8 mouse cellular contexts compared by ENCODE assay signal in the genomic region with DNA sequence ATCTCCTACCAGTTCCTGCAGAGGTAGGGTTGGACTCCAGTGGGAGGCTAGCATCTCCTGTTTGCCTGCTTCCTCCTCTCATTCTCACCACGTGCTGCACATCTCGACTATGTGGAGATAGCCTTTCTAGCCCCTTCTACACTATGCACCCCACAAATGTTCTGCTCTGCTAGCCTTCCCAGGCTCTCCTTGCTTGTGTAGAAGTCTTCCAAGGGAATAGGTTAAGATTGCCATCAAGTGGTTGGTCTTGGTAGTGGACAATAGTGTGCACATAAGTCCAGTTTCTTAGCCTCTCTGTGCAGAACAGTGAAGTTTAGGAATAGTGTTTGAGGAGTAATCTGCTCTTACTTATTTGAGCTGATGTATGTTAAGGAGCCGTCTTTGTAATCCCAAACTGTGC.
DNase-seq lines count a peak whose midpoint lies in the region; ATAC-seq and TF ChIP-seq lines count a peak whose summit lies in the region.

No protein-coding gene starts in this region.

- H3K9me3 ChIP-seq in midbrain, embryonic 13.5 days, result no peaks in the 10 kb centered on the region
- no peaks in the 10 kb centered on the region for H3K9me3 ChIP-seq in midbrain, embryonic 10.5 days (replicated peaks)
- H3K9me3 ChIP-seq in heart, embryonic 13.5 days, result no peaks in the 10 kb centered on the region

- intact Hi-C loops in left cerebral cortex, adult 2 months (cut with DNase I), result loop anchor here (2.0 to 10.0 kb wide), 4 partner anchors 101 to 1036 kb away; no protein-coding TSS in a partner anchor

- peak; percentile 48 for DNase-seq in adrenal gland, postnatal 10 days
- no peak for DNase-seq in adrenal gland, adult 18-20 months (ENCODE audit: low spot score in 2 of 2)
- DNase-seq in midbrain, embryonic 10.5 days (ENCODE audit: low spot score), result no peak
- DNase-seq in cerebellum, adult 11 months, result peak; percentile 42
- peak in 1 of 2 experiments; percentile 24 for DNase-seq in left cerebral cortex, adult 2 months (ENCODE audit: extremely low spot score in 1 of 2, low spot score in 2 of 2)
- DNase-seq in right cerebral cortex, postnatal 14 days, result peak; percentile 9

- no peak overlapping the region for H3K27ac ChIP-seq in midbrain, embryonic 13.5 days
- H3K27ac ChIP-seq in midbrain, embryonic 10.5 days (replicated peaks), result no peak overlapping the region
- 0 out of 2 replicates have a peak overlapping the region, but pooled peaks have one; percentile 15 for H3K27ac ChIP-seq in heart, embryonic 13.5 days (replicated peaks)
- H3K27ac ChIP-seq in left cerebral cortex, adult 2 months, result no peak overlapping the region

- 0 out of 2 replicates have a peak, but pooled peaks cover 4% of the 10 kb centered on the region for H3K4me1 ChIP-seq in midbrain, embryonic 13.5 days (replicated peaks)
- H3K4me1 ChIP-seq in midbrain, embryonic 10.5 days, result no peaks in the 10 kb centered on the region; the same call in 1 of the 2 replicates
- peaks cover 23% of the 10 kb centered on the region for H3K4me1 ChIP-seq in heart, embryonic 13.5 days

- 63% methylated on average over 3 of the region's 3 CpGs for WGBS in midbrain, embryonic 13.5 days
- WGBS in midbrain, embryonic 10.5 days, result 74% methylated on average over 3 of the region's 3 CpGs
- 37% methylated on average over 3 of the region's 3 CpGs for WGBS in heart, embryonic 13.5 days

- H3K9ac ChIP-seq in midbrain, embryonic 13.5 days (replicated peaks), result no peak overlapping the region
- H3K9ac ChIP-seq in heart, embryonic 13.5 days, result no peak overlapping the region

- H3K4me3 ChIP-seq in midbrain, embryonic 13.5 days (replicated peaks), result no peak overlapping the region
- H3K4me3 ChIP-seq in midbrain, embryonic 10.5 days, result no peak overlapping the region
- no peak overlapping the region for H3K4me3 ChIP-seq in heart, embryonic 13.5 days
- no peak overlapping the region for H3K4me3 ChIP-seq in left cerebral cortex, adult 2 months

- H3K4me2 ChIP-seq in midbrain, embryonic 13.5 days (replicated peaks), result no peak overlapping the region
- no peak overlapping the region for H3K4me2 ChIP-seq in heart, embryonic 13.5 days

- no peaks in the 10 kb centered on the region for H3K27me3 ChIP-seq in midbrain, embryonic 13.5 days
- no peaks in the 10 kb centered on the region for H3K27me3 ChIP-seq in midbrain, embryonic 10.5 days (ENCODE audit: low read depth, poor library complexity, severe bottlenecking)
- H3K27me3 ChIP-seq in heart, embryonic 13.5 days (replicated peaks), result no peaks in the 10 kb centered on the region

- TF ChIP-seq CTCF in left cerebral cortex, adult 2 months (IDR thresholded peaks at IDR 0.05), result peak; percentile 83

- peak; percentile 70; the same call in 1 of the 2 replicates for ATAC-seq in midbrain, embryonic 13.5 days
- ATAC-seq in heart, embryonic 13.5 days (ENCODE audit: extremely low read depth, insufficient number of reproducible peaks, low FRiP score, low TSS enrichment), result no peak

- no peaks in the 10 kb centered on the region for H3K36me3 ChIP-seq in midbrain, embryonic 13.5 days
- H3K36me3 ChIP-seq in midbrain, embryonic 10.5 days, result peaks cover 2% of the 10 kb centered on the region; the same call in 1 of the 2 replicates
- H3K36me3 ChIP-seq in heart, embryonic 13.5 days, result no peaks in the 10 kb centered on the region

Comparison
In these comparisons a context has a peak if more than half of its experiments do, and no peak if none do; other contexts are left out.
1. DNase-seq: peak in adrenal gland, postnatal 10 days (single experiment), cerebellum, adult 11 months (single experiment) and right cerebral cortex, postnatal 14 days (single experiment); none in adrenal gland, adult 18-20 months (0 of 2) and midbrain, embryonic 10.5 days (single experiment).